In the genomic region with DNA sequence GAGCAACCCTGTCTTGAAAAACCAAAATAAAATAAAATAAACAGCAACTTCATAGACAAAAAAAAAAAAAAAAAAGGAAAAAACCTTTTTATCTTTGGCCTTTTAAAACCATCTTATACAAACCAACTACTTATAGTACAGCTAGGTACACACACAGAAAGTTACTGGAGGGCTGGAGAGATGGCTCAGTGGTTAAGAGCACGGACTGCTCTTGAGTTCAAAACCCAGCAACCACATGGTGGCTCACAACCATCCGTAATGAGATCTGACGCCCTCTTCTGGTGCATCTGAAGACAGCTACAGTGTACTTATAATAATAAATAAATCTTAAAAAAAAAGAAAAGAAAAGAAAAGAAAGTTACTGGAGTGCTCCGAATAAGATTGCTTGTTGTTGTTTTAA, we compare ENCODE assay signal across 2 mouse cellular contexts. TPM values are rescaled to one million over a fixed set of nuclear protein-coding genes. Genes with fewer than 3 reads are reported as not detected.
"Had no signal": no experiment of that assay in that cellular context is flagged by ENCODE, and none has a peak within 500 bp of the region (broad histone marks: within the 10 kb centered on the region; RNA-seq: fewer than 3 reads in every experiment).

No protein-coding gene starts in this region.

RNA-seq across cellular contexts. Expression of a gene that starts 5.5 kb away (rescaled TPM):
- polyA plus RNA-seq: lung, adult 2 months; neural tube, embryonic 14.5 days had no signal
